Mouse (Mus musculus) gastrocnemius, adult 8-10 months (tissue): Measurements from ENCODE around the gene Ahctf1. TPM values are rescaled to one million over a fixed set of nuclear protein-coding genes. Genes with fewer than 3 reads are reported as not detected.

ENCODE experiments used
- DNase-seq, 2 experiments: peaks; one replicate each; pipeline ENCODE4 v3.0.0; 2022; ENCODE audit warnings: low spot score in 2 of 2
- total RNA-seq, 4 experiments: library from RNA; stranded (reverse); gene quantifications; 2 replicates each; pipeline ENCODE4 v1.2.4; 2022

Ahctf1 gene
- total RNA-seq, 4 experiments from 2014 or later, result 18.5 to 21.2 (median 20.1) TPM

DNA sequence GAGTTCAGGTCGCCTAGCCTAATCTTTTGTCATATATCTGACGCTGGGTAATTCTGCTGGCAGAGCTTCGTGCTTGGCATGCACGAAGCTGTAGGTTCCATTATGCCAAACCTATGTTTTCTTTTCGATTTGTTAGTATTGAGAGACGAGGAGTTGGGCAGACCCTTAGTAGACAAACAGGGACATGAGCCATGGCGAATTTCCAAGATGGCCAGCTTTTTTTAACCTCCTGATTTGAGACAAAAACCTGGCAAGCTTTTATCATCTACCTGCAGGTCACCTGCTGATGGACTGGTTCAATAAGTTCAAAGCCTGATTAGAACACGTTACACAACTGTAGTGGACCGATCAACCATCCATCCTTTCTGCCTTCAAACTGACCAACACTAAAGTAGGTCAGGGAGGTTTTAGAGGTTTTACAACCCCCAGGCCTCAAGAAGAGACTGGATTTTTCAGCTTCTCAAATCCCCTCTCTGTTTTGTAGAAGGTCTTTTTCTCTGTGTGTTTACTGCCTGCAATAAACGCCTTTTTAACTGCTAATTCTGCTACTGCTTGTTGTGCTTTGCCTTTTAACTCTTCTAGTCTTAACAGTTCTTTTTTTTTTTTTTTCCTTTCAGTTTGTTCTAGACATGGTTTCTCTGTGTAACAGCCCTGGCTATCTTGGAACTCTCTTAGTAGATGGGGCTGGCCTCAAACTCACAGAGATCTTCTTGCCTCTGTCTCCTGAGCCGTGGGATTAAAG lies 831 bp upstream of the Ahctf1 start:
- peak; percentile 4 to 14 for DNase-seq

DNA sequence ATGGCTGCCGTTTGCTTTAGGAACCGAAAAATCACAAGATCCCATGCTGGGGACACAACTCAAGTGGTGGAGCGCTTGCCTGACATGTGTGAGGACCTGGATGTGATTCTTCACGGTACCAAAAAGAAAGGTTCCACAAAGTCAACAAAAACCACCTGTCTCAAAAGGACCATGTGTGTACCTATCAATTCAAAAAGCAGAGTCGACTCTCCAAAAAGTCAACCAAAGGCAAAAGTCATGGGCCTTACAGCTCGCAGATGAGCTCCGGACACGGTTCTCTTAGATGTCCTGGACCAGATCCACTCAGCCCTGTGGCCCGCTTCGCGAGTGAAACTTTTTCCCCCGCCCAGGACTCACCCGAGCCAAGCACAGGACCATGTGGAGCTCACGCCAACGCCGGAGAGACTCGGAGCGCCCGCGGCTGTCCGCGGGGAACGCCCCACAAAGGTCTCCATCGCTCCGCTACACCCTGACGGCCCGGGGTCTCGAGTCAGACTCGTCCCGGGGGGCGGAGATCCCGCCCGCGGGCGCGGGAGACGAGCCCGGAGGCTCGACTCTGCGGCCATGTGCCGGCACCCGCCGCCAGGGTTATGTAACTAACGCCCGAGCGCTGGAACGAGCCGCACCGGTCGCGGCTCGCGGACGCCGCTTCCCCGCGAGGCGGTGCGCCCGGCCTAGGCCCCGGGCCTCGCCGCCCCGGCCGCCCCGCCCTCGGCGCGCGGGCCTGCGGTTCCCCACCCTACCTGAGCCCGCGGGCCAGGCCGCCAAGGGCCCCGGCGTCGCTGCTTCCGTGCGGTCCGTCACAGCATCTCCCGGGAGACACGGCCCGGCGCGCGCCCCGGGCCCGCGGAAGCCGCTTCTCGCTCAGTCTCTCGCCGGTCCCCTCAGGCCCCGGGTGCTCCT lies 619 bp downstream of the Ahctf1 start, which contains the start of gene Gm10518:
Gene Gm10518 (plus strand): TSS at position 767 of the 903 bp plus-strand sequence.
- DNase-seq, result peak; percentile 44 to 63

DNA sequence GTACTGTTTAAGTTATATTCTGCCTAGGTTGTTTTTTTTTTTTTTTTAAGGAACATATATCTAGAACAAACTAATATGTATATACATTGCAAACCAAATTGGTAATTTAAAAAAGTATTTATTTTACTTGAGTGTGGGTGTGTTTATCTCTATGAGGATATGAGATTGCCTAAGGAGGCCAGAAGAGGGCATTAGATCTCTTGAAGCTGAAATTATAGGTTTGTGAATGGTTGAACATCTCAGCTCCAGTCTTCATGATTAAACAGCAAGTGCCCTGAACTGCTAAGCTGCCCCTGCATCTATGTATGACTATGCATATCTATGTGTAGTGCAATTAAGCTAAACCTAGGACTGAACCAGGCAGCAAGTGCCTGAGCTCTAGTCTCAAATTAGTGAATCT lies 4.7 kb downstream of the Ahctf1 start:
- no peak for DNase-seq

DNA sequence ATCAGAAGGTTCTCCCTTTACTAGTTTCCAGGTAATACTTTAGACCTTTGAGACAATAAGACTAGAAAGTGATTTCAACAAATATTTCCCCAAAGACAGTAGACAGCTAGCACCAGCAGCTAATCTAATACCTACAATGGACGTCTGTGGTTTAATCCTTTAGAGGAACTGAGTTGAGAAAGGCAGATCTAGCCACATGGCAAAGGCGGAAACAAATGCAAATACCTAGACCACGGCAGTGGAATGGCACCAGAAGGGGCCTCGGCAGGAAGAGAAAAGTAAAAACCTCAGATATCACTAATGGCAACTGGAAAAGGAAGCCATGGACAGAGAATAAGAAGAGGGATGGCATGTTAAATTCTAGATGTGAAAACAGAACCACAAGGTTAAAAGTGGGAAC lies 16.2 kb downstream of the Ahctf1 start:
- no peak for DNase-seq

DNA sequence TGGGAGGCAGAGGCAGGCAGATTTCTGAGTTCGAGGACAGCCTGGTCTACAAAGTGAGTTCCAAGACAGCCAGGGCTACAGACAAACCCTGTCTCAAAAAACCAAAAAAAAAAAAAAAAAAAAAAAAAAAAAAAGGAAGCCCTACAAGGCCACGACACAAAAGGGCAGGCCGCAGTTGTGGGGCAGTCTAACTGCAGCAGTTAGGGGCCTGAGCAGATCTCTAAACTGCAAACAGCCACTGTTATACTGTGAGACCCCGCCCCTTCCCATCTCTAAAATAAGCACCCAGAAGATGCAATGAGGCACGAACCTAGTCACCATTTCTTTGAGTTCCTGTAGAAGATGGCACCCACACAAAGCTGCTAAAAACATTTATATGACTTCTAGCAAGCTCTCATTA lies 18.0 kb downstream of the Ahctf1 start:
- no peak for DNase-seq

DNA sequence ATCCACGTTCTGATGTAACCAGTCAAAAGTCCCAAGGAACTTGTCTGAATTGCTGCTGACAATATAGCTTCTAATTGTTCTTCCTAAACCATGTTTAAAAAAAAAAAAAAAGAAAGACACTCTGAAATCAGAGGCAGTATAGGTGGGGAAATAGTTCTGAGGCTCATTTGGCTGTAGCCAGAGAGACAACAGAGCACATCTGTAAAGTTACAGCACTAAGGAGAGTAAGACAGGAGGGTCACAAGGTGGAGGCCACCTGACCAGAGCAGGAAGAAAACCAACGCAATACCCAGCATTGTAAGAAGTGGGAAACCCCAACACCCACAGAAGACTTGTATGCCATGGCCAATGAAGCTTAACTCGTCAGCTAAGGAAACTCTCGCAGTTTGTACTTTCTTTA lies 19.4 kb downstream of the Ahctf1 start:
- no peak for DNase-seq

DNA sequence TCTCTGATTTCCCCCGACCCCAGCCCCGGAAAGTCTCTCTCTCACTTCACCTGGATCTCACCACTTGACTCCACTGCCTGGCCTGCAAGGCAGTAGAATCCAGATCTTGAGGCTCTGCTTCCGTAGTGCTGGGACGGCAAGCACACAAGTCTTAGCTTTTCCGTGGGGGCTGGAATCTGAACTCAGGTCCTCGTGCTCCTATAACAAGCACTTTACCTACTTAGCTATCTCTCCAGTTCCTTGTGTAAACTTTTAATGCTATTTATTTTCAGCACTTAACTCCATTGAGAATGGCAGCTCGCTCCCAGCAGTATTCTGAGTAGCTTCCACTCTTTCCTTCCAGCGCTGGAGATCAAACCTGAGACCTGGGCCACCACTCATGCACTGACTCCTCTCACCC lies 26.6 kb downstream of the Ahctf1 start:
- no peak for DNase-seq

DNA sequence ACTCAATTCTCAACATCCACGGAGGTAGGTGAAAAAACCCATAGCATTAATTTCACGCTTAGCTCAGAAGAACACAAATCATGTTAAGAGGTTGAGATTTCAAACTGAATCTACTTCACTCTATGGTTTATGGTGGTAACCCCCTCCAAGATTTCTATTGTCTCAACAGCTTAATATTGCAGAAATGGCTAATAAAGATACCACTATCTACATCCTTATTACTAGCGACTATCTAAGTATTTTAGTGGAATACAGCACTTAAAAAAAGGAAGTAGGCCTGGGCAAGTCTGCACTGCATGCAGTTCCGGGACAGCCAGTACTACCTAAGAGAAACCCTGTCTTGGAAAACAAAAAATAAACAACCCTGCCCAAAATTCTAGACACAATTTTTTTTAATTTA lies 42.9 kb downstream of the Ahctf1 start:
- DNase-seq, result no peak

DNA sequence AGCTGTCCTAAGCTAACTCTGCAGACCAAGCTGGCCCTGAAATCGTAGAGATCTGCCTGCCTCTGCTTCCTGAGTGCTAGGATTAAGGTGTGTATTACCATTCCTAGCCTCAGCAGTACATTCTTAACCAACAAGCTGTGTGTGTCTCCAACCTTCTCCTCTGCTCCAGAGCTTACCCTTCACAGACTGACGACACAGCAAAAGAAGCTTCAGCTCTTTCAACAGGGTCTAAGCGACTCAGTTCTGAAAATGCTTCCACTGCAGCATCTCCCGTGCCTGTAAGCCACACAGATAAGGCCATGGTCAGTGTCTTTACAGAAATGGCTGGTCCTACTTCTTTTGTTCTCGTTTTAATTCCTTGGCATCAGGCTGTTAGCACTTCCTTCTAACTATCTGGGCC lies 43.4 kb downstream of the Ahctf1 start:
- no peak for DNase-seq

DNA sequence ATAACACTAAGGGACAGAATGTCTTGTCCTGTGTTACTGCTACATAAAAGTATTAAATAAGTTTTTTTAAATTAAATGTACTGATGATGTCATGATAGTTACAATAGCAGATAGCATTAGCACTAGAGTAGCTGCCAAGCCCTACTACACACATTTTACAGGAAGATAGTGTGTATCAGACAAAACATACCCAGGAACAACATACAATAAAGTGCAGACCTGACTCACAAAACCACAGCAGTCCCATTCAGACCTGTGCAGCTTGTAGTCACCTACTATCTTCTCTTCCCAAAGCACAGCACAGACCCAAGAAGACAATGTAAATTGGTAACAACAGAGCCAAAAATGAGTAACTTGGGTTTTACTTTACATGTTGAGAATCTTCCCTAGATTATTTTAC lies 47.0 kb downstream of the Ahctf1 start:
- no peak for DNase-seq

DNA sequence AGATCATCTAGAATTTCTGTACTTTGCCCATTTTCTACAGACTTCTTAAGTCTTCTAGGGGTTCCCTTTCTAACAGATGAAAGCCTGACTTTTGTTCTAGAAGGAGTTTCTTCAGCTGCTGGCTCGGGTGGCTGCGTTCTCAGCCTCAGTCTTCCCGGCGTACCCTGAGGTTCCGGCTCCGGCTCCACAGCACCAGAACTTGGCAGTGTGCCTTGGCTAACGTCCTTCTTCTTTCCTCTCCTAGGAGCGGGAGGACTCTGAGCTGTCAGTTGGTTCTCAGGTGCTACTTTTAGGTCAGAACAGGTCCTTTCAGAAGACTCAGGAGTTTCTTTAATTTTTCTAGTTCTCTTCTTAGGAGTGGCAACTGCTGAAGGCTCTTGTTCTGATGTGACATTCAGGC lies 50.5 kb downstream of the Ahctf1 start:
- peak in 1 of 2 experiments; percentile 11 for DNase-seq

DNA sequence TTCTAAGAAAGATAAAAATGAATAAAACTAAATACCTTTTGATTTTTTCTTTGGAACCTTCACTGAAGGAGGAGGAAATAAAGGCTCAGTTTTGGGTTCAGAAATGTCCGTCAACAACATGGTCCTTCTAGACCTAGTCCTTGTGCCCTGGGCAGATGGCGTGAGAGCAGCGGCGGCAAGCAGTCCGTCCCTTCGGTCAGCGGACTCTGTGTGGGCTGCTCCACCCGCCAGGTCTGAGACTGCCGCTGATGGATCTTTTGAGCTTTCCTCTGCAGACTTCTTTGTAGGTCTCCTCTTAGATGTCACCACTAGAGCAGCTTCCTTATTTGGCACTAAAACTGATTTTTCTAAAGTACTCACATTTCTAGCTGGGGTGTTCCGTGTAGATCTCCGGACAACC lies 51.2 kb downstream of the Ahctf1 start:
- no peak for DNase-seq

DNA sequence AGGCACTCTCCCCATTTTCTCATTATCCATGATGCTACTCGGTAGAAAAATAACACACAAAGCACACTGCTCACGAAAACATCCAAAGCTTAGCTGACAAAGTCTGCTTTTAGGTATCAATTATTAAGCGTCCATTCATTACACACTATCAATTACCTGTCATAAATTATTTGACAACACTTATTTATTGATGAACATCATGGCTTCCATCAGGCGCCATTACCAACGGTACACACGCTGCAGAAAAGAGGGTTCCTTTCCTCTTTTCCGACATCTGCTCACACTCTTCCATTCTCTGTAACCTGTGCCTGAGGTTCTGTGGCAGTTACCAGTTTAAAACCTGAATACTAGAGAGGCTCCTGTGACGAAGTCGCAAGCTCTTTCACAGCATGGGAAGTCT lies 58.3 kb downstream of the Ahctf1 start, which contains the start of gene Kif28:
Gene Kif28 (minus strand): TSS at position 101 of the 400 bp plus-strand sequence.
- no peak for DNase-seq

DNA sequence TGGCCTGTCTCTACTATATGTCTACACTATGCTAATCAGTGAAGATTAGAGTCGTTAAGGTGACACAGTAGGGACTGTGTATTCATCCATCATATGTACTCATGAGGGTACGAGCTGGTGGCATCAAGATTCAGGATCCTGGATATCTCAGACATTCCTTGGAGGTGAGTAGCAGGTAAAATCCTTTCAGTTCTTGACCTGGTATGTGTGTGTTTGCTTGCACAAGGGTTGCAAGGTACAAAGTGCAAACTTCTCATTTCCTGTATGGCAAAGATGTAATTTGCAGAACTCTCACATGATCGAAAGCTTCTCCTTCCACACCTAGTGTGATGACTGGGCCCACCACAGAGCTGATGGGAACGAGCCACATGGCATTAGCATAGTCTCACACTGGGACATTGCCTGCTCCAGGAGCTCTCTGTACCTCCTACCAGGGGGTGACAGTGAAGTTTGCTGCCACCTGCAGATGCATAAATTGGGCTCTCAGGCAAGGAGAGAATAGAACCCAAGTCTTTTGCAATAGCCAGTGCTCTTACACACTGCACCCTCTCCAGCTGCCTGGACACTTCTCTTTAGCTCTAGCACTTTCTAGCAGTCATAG lies 59.8 kb downstream of the Ahctf1 start:
- DNase-seq, result no peak

DNA sequence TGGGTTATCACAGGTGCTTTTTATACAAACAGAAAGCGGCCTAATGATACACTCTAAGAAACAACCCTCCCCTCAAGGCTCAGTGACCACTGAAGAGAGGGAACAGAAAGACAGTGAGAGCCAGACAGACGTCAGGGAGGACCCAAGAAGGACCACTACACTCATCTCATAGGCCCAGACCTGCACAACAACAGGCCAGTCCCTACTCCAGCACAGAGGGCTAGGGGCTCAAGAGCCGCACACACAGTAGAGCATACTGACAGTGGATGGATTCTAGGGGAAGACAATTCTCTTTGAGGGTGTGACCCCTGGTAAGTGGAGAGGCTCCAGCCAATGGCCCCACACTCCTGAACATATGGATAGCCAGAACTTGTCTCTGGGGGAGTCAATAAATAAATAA lies 67.0 kb downstream of the Ahctf1 start:
- no peak for DNase-seq

DNA sequence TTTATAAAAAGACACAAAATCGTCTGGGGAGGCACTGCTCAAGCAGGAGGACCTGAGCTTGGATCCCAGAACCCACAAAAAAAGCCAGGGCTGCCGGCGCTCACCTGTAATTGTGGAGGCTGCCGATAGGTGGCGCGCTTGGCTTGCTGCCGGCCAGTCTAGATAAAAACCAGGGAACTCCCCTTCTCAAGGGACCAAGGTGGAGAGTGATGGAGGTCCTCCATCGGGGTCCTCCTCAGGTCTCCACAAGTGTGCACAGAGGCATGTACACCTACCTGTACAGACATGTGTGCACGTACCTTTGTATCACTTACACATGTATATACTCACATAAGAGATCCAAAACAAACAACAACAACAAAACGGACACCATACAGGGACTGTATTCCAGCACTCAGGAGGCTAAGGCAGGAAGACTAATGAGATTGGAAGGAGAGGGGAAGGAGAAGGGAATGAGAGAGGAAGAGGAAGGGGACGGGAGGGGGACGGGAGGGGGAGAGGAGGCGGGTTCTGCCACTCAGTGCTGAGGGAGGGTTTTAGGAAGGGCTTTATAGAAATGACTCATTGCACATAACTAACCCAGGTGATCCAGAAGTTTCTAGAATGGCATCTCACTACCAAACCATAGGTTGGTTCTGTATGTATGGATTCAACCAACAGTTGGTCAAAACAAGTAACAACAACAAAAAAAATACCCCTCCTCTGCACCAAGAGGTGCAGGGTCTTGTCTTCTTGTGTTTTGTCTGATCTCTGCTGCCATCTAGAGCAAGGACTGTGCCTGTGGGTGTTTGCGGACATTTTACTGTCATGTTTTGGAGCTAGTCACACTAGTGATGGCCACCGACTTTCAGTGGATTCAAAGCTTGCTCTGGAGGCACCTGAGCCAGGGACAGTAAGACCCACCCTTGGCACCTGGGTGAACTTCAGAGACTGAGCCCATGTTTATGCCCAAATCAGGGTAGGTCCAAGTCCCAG lies 68.7 kb downstream of the Ahctf1 start:
- peak; percentile 34 to 47 for DNase-seq

DNA sequence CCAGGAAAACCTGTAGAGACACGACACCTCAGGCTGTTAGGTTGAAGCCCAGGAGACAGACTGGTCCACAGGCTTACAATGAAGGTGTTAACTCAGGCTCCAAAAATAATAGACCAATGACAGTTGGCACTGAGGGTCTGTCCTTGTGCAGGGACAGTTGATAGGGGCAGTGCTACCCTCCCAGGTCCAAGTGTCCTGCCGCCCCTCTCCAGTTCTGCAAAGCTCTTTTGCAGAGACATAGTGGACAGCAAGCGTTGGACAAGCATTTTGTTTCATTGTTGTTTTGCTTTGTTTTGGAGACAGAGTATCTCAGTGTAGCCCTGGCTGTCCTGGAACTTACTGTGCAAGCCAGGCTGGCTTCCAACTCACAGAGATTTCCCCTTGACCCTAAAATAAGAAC lies 72.1 kb downstream of the Ahctf1 start:
- DNase-seq, result no peak

DNA sequence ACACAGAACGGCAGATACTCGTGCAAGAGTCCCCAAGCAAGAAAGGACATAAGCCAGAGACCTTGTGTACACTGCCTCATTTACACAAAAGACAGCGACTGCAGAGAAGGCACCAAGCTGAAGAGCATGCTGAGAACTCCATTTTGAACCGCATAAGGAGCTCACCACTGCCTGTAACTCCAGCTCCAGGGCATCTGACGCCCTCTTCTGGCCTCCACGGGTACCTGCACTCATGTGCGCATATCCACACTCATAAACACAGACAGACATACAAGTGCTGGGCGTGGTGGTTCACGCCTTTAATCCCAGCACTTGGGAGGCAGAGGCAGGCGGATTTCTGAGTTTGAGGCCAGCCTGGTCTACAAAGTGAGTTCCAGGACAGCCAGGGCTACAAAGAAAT lies 74.8 kb downstream of the Ahctf1 start:
- DNase-seq, result no peak

DNA sequence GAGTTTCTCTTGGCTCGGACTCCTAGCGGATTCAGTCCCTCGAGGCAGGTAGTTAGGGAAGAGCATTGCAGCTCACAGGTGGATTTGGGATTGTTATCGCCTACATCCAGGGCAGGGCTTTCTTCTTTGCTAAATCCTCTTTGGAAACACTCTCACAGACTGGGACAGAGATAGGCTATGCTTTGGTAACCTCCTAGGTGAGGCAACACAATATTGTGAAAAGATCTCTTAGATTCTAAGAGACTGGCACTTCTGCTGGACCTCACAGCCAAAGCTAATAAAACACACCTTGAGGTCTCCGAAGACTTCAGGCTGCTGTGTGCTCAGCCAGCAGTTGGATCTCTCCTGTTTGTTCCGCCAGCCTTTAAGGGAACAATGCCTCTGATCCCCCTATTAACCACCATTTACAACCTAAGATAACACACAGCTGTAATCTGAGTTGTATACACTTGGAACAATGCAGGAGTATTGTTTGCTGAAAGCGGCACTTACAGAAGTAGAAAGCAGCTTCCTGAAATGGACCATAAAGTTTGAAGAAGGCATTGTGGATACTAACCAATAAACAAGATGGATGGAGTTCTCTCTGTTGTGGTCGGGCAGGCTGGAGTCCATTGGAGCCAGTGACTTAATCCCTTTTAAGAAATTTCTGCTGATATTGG lies 80.5 kb downstream of the Ahctf1 start:
- no peak for DNase-seq

DNA sequence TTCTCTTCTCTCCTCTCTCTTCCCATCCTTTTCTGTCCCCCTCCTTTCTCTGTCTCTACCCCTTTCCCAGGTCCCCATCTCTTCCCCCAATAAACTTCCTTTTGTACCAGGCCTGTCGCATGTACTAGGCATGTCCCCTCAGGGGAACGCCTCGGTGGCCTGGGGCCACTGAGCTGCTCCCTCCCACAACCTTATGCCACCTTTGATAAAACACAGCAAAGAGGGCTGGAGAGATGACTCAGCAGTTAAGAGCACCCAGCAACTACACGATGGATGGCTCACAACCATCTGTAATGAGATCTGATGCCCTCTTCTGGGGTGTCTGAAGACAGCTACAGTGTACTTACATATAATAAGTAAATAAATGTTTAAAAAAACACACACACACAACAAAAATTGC lies 87.7 kb downstream of the Ahctf1 start:
- no peak for DNase-seq
